Comparison of ENCODE assay signal across 26 mouse cellular contexts in the genomic region with DNA sequence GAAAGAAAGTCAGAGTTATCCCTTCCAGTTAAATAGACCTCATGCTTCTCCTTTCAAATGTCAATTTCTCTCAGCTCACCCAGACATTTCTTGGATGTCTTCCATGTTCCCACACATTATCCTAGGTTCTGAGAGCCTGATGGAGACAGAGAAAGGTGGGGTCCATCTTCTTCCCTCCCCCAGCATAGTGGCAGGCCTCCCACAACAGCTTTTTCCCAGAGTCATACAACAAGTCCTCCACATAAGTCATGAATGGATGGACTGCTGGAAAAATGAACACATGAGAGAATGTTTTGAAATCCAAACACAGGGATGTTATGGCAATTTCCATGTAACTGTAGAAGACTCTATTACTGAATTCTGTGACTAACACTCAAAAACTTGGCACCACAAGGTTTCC.
"Had no signal": no experiment of that assay in that cellular context is flagged by ENCODE, and none has a peak within 500 bp of the region (broad histone marks: within the 10 kb centered on the region; RNA-seq: fewer than 3 reads in every experiment).

No protein-coding gene starts in this region.

- H3K36me3 ChIP-seq: heart, embryonic 10.5 days; heart, embryonic 12.5 days; hindbrain, embryonic 10.5 days; hindbrain, embryonic 12.5 days; kidney, embryonic 15.5 days; limb, embryonic 13.5 days; liver, embryonic 13.5 days had no signal

- H3K4me3 ChIP-seq: gastrocnemius, adult 2 months; heart, adult 2 months; heart, embryonic 10.5 days; heart, embryonic 12.5 days; hindbrain, embryonic 10.5 days; hindbrain, embryonic 12.5 days; kidney, embryonic 15.5 days; limb, embryonic 13.5 days; liver, embryonic 13.5 days had no signal

- H3K4me2 ChIP-seq: heart, embryonic 12.5 days; hindbrain, embryonic 12.5 days; hindbrain, embryonic 14.5 days; kidney, embryonic 15.5 days; limb, embryonic 13.5 days; liver, embryonic 11.5 days; liver, embryonic 13.5 days had no signal

- H3K9me3 ChIP-seq: heart, embryonic 10.5 days; heart, embryonic 12.5 days; hindbrain, embryonic 10.5 days; hindbrain, embryonic 12.5 days; kidney, embryonic 15.5 days; limb, embryonic 13.5 days; liver, embryonic 13.5 days had no signal

- DNase-seq: gastrocnemius, adult 2 months; gastrocnemius, postnatal 10 days; gastrocnemius, postnatal 25 days; heart, adult 2 months; heart, postnatal 10 days; heart, postnatal 4 days; kidney, adult 11 months; kidney, adult 2 months; kidney, adult 9 months; kidney, postnatal 14 days; kidney, postnatal 36 days; layer of hippocampus, adult 9-11 months; layer of hippocampus, postnatal 36 days; liver; liver, embryonic 13.5 days had no signal

- H3K27ac ChIP-seq: gastrocnemius, adult 2 months; heart, adult 2 months; heart, embryonic 10.5 days; hindbrain, embryonic 10.5 days; hindbrain, embryonic 12.5 days; hindbrain, embryonic 14.5 days; kidney, embryonic 15.5 days; kidney, postnatal 0 days; limb, embryonic 13.5 days; liver, embryonic 13.5 days had no signal

- H3K27me3 ChIP-seq: heart, embryonic 12.5 days; hindbrain, embryonic 12.5 days; kidney, embryonic 15.5 days; limb, embryonic 13.5 days; liver, embryonic 13.5 days had no signal

- ATAC-seq: hindbrain, embryonic 16.5 days; intestine, embryonic 16.5 days had no signal

- H3K4me1 ChIP-seq: heart, embryonic 10.5 days; heart, embryonic 12.5 days; hindbrain, embryonic 10.5 days; hindbrain, embryonic 12.5 days; kidney, embryonic 15.5 days; limb, embryonic 13.5 days; liver, embryonic 13.5 days had no signal

- H3K9ac ChIP-seq: heart, embryonic 12.5 days; hindbrain, embryonic 12.5 days; hindbrain, embryonic 14.5 days; kidney, embryonic 15.5 days; limb, embryonic 13.5 days; liver, embryonic 13.5 days had no signal
